Mouse (Mus musculus) spleen, postnatal 4 days (tissue): ENCODE measurements around the gene Hells.
A peak's percentile ranks its signal among the peaks of the same experiment; 100 is the strongest.

ENCODE experiments used
- DNase-seq, 2 experiments: peaks; one replicate each; pipeline ENCODE4 v3.0.0; 2022; ENCODE audit warnings: low spot score in 2 of 2

Hells gene

GRCm38 (mm10) chr19:38930788-38931565 is at the start of gene Hells:
TSS of gene Hells (plus strand) at chr19:38930915.
- peak; percentile 89 to 97 for DNase-seq

- DNase-seq, result no peak
Observed at GRCm38 (mm10) chr19:38901146-38902135, 29.3 kb upstream of the Hells start.

- DNase-seq, result no peak
Observed at GRCm38 (mm10) chr19:38902501-38902900, 28.2 kb upstream of the Hells start.

- DNase-seq, result no peak
Observed at GRCm38 (mm10) chr19:38913786-38914185, 16.9 kb upstream of the Hells start.

GRCm38 (mm10) chr19:38914926-38915325 is 15.8 kb upstream of the Hells start:
- DNase-seq, result no peak

GRCm38 (mm10) chr19:38915677-38916076 is 15.0 kb upstream of the Hells start:
- peak; percentile 32 to 71 for DNase-seq

GRCm38 (mm10) chr19:38928481-38929158 is 2.1 kb upstream of the Hells start:
- no peak for DNase-seq

GRCm38 (mm10) chr19:38929471-38930251 is 1.1 kb upstream of the Hells start:
- DNase-seq, result no peak

- DNase-seq, result peak in 1 of 2 experiments; percentile 13
Observed at GRCm38 (mm10) chr19:38930252-38930787, 395 bp upstream of the Hells start.

GRCm38 (mm10) chr19:38931566-38931890 is 813 bp downstream of the Hells start:
- DNase-seq, result no peak

GRCm38 (mm10) chr19:38944590-38945307 is 14.0 kb downstream of the Hells start:
- no peak for DNase-seq

GRCm38 (mm10) chr19:38970741-38971140 is 40.0 kb downstream of the Hells start:
- no peak for DNase-seq

GRCm38 (mm10) chr19:38972581-38972980 is 41.9 kb downstream of the Hells start:
- no peak for DNase-seq

GRCm38 (mm10) chr19:38973666-38974065 is 43.0 kb downstream of the Hells start:
- no peak for DNase-seq

GRCm38 (mm10) chr19:38976269-38976668 is 45.6 kb downstream of the Hells start:
- no peak for DNase-seq

- peak; percentile 53 to 83 for DNase-seq
Observed at GRCm38 (mm10) chr19:38981966-38982365, 51.3 kb downstream of the Hells start.

GRCm38 (mm10) chr19:38998248-38998647 is 67.5 kb downstream of the Hells start:
- DNase-seq, result no peak

GRCm38 (mm10) chr19:38998676-38999075 is 68.0 kb downstream of the Hells start:
- no peak for DNase-seq

- no peak for DNase-seq
Observed at GRCm38 (mm10) chr19:39005132-39005531, 74.4 kb downstream of the Hells start.

- no peak for DNase-seq
Observed at GRCm38 (mm10) chr19:39006715-39007114, 76.0 kb downstream of the Hells start, which contains the start of gene Cyp2c55. TSS of gene Cyp2c55 (plus strand) at chr19:39007019.
